Mouse (Mus musculus) embryonic stem cell, embryonic (primary cell): ENCODE results near the gene Gm28047.

Source experiments
- CTCF ChIA-PET, 4 experiments: fragments of 300-600 bp in 2 of 4; fragments of 350-600 bp in 2 of 4; sonication (Branson Sonifier 250); formaldehyde crosslinking; loops; one replicate each; lab custom pipeline; 2022; ENCODE audit warnings: inconsistent platforms in 2 of 4; lab: Charles Lee
- POLR2A ChIA-PET, 4 experiments: fragments of 300-600 bp in 2 of 4; fragments of 350-600 bp in 2 of 4; sonication (Branson Sonifier 250); formaldehyde crosslinking; loops; one replicate each; lab custom pipeline; 2022; ENCODE audit warnings: antibody characterized with exemption in 4 of 4, inconsistent platforms in 1 of 4; lab: Charles Lee

The Gm28047 gene

DNA sequence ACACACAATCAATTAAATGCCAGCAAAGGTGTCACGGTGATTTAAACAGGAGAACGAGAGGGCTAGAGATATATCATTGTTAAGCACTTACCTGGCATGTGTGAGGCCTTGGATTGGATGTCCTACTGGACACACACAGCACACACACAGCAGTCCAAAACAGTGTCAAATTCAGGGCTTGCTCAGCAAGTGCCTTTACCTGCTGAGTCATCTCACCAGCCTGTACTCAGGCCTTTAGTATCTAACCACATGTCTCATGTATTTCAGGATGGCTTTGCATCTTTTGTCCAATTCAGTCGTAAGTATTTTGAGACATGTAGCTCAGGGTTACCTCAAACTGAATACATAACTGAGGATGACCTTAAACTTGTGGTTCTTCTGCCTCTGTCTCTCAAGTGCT lies 26.2 kb upstream of the Gm28047 start:
- CTCF ChIA-PET: no interaction called here
- POLR2A ChIA-PET: interaction anchor here in 2 of 4 experiments (0.9 to 1.7 kb wide), 4 partner anchors 14 to 21 kb away, joined by 4 to 6 read pairs (median 4); partner anchors contain the start of gene Atp5g2 (in 1 of the 2)

DNA sequence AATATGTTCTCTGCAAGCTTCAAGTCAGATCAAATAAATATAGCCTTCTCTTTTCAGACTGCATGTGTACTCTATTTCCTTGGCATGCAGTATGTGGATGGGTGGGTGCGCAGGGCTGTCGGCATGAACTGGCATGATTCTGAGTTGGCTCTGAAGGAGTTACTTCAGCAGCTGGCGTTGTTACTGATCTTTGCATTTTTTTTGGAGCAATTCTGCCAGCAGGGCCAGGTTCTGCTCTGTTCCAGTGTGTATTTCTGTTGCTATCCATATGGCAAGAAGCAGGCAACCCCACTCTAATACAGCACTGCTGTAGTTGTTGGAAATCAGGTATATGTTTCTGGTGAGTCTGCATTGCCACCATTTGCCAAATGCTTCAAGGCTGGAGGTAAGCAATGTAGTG lies 10.9 kb upstream of the Gm28047 start:
- CTCF ChIA-PET: no interaction called here
- POLR2A ChIA-PET: interaction anchor here in 2 of 4 experiments (0.7 to 1.7 kb wide), 4 partner anchors 10 to 25 kb away, joined by 3 to 4 read pairs (median 4); partner anchors contain the start of gene Atf7 (in 2 of the 2)

DNA sequence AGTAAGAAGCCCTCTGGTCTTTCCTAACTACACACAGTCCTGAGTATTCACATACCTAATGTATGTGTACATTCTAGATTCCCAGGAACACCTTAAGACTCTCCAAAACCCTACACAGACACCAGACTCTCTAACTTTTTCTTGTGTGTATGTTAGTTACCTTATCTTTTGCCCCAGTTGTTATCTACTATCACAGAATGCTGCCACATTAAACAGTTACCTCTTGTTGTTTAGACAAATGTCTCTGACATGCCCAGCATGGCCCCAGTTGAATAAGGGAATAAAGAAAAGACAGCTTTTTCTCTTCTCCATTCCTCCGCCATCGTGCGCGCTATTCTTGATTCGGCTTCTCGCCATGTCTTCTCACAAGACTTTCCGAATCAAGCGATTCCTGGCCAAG lies 9.8 kb upstream of the Gm28047 start:
- CTCF ChIA-PET: interaction anchor here in 1 of 4 experiments (0.7 kb wide), 1 partner anchor 391 kb away, joined by 4 read pairs; no protein-coding TSS in a partner anchor
- POLR2A ChIA-PET: interaction anchor here in 1 of 4 experiments (1.6 to 1.7 kb wide), 2 partner anchors 9 to 12 kb away, joined by 3 to 4 read pairs; partner anchors contain the start of gene Atf7

DNA sequence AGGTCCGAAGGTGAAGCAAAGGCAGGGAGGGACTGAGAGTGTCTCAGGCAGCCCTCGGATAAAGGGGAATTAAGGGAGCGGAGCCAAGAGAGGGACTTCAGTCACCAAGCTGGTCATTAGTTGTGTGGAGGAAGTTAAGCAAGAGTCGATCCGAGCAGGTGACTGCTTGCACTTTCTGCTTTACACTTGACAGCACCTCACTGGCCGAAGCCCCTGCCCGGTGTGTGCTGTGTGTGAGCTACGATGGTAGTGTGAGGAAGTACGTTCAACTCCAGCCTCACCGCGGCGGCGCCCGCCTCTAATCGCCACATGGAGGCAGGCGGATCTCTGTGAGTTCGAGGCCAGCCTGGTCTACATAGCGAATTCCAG lies 804 bp upstream of the Gm28047 start:
- ChIA-PET POLR2A (interaction anchor here (0.6 to 3.3 kb wide), 44 partner anchors 9 to 379 kb away, joined by 3 to 36 read pairs (median 4); partner anchors contain the start of genes Tarbp2 (in 3 of the 4), Atp5g2 (in 2 of the 4), Hoxc13 (in 1 of the 4) and Map3k12 (in 1 of the 4)), CTCF (interaction anchor here in 2 of 4 experiments (0.6 to 1.1 kb wide), 5 partner anchors 32 to 98 kb away, joined by 3 to 7 read pairs (median 3); no protein-coding TSS in a partner anchor)

DNA sequence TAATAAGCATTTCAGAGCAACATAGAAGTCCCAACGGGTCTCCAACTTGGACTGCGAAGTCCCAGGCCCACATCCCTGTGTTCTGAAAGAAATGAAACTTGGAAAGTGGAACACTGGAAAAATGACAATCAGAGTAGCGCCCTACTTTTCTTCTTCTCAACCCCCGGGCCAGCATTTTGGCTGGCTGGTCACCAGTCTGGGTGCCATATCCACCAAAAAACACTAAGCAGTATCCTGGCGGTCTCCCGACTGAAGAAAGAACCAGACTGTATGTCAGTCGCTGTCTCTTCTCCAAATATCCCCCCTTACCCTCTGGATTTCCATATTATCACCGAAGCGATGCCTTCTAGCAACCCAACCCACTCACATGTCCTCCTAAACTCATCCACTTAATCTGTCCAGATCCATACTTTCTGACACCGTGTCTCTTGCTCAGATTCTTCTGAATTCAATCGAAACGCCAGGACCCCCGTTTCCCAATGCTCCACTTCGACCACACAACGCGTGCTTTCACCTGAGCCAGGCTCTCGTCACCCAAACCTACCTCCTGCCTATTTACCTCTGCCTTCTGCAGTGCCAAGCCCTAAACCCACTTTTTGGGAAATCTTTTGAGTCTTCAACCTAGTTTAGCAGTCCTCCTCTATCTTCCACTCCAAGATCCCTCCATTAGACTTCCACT lies 437 bp downstream of the Gm28047 start:
- CTCF ChIA-PET: interaction anchor here in 1 of 4 experiments (1.0 kb wide), 1 partner anchor 61 kb away, joined by 3 read pairs; no protein-coding TSS in a partner anchor
- POLR2A ChIA-PET: interaction anchor here in 2 of 4 experiments (0.6 to 3.3 kb wide), 12 partner anchors 13 to 296 kb away, joined by 3 to 36 read pairs (median 4); partner anchors contain the start of genes Atp5g2 (in 1 of the 2), Hoxc13 (in 1 of the 2) and Tarbp2 (in 1 of the 2)

DNA sequence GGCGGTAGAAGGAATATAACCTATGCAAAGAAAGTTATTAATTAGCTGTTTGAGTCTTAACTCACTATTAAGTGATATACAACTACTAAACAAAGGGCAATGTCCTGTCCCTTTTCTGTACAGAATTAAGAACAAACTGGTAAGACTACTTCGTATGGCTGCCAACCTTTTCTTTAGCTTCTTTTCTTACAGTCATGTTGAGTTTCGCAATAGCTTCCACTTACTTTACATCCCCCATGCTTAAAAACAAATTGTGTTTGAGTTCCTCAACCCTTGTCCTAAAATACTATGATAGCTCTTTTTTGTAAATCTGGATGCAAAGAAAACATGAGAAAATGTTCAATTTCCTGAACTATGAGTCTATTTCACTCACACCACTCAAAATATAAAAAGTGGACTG lies 1.7 kb downstream of the Gm28047 start:
- ChIA-PET CTCF (interaction anchor here in 3 of 4 experiments (0.5 to 1.3 kb wide), 3 partner anchors 54 to 312 kb away, joined by 3 to 6 read pairs (median 3); no protein-coding TSS in a partner anchor), POLR2A (interaction anchor here (0.6 to 1.6 kb wide), 16 partner anchors 12 to 598 kb away, joined by 3 to 8 read pairs (median 3); partner anchors contain the start of gene Atp5g2 (in 1 of the 4))

DNA sequence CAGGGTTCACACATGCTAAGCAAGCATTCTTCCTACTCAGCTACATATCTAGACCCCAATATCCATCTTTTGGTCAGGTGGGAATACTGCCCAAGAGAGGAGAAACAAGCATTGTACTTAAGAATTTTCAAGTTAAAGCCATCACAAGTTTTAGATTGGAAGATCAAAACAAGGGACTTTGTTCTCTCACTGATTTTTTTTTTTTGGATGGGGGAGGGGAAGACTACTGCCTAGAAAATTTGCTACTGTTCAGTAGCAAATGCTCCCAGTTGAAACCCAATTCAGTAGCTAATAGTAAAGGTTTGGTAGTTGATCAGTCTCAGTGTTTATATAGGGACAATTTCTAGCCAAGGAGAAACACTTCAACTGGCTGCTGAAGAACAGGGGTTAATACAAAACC lies 2.3 kb downstream of the Gm28047 start:
- POLR2A ChIA-PET: interaction anchor here in 2 of 4 experiments (0.6 to 1.6 kb wide), 12 partner anchors 12 to 598 kb away, joined by 3 to 6 read pairs (median 3); partner anchors contain the start of gene Atp5g2 (in 1 of the 2)
- CTCF ChIA-PET: interaction anchor here in 1 of 4 experiments (1.3 kb wide), 1 partner anchor 120 kb away, joined by 3 read pairs; no protein-coding TSS in a partner anchor

DNA sequence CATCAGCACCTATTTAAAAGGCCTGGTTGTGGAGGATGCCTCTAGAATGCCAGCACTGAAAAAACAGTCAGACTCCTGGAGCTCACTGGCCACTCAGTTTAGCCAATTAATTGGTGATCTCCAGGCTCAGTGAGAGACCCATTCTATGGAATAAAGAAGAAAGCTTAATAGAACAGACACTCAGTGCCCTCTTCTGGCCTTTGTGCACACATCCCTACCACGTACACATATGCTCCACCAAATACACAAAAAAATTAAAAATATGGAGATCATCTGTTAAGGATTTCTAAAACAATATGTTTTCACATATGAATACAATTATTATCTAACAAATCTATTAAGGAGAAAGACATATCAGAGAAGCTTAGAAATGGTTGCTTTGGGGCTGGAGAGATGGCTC lies 4.1 kb downstream of the Gm28047 start:
- CTCF ChIA-PET: interaction anchor here in 2 of 4 experiments (0.5 to 1.2 kb wide), 3 partner anchors 32 to 239 kb away, joined by 3 to 4 read pairs (median 4); no protein-coding TSS in a partner anchor

DNA sequence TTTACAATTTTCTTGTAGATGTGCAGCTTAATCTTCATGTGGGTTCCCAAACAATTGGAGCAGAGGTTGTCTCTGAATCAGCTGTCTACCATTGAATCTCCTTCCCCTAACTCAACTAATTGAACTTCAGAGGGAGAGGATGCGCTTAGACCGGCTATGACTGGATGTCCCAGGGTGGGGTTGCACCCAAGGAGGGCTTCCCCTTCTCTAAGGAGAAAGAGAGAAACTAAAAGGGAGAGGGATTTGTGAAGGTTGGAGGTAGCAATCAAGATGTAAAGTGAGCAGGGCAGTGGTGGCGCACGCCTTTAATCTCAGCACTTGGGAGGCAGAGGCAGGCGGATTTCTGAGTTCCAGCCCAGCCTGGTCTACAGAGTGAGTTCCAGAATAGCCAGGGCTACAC lies 5.4 kb downstream of the Gm28047 start:
- ChIA-PET POLR2A (interaction anchor here in 2 of 4 experiments (0.6 to 2.5 kb wide), 7 partner anchors 10 to 233 kb away, joined by 3 to 23 read pairs (median 3); no protein-coding TSS in a partner anchor), CTCF (no interaction called here)

More for the DNA sequence above, 4.1 kb downstream of the Gm28047 start:
- POLR2A ChIA-PET: interaction anchor here (0.6 to 2.5 kb wide), 15 partner anchors 9 to 149 kb away, joined by 3 to 23 read pairs (median 3); partner anchors contain the start of genes Atp5g2 (in 1 of the 4) and Tarbp2 (in 1 of the 4)

DNA sequence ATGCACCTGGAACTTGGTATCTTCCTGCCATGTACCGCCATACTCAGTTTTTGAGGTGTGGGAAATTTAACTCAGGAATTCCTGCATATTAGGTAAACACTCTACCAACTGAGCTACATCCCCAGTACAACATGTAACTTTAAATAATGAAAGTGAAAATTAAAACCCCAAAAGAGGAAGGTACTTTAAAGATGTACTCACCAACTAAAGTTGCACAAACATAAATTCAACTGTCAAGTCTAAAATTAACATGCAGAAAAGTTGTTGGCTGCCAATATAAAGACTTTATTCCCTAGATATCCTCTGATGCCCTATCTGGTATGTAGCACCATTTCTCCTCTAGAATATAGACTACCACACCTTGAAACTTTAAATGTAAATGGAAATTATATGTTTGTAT lies 7.2 kb downstream of the Gm28047 start:
- ChIA-PET CTCF (no interaction called here), POLR2A (interaction anchor here in 2 of 4 experiments (0.7 to 1.6 kb wide), 7 partner anchors 10 to 100 kb away, joined by 3 read pairs; partner anchors contain the start of gene Tarbp2 (in 1 of the 2))

DNA sequence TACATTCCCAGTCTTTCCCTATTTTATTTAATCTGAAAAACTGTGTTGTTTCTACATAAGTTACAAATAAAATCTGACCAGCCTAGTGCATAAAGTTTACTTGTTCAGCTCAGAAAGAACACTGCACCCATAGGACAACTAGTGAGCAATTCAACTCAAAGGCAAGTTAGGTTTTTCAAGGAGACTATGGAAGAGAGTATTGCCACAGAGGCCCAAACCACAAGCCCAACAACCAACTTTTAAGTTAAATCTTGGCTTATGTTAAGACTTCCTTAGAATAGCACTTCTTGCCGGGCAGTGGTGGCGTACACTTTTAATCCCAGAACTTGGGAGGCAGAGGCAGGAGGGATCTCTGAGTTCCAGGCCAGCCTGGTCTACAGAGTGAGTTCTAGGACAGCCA lies 8.7 kb downstream of the Gm28047 start:
- CTCF ChIA-PET: interaction anchor here in 1 of 4 experiments (0.5 to 0.8 kb wide), 2 partner anchors 55 to 261 kb away, joined by 3 read pairs; no protein-coding TSS in a partner anchor
- POLR2A ChIA-PET: interaction anchor here in 2 of 4 experiments (0.9 to 2.0 kb wide), 6 partner anchors 10 to 58 kb away, joined by 3 to 7 read pairs (median 3); no protein-coding TSS in a partner anchor

DNA sequence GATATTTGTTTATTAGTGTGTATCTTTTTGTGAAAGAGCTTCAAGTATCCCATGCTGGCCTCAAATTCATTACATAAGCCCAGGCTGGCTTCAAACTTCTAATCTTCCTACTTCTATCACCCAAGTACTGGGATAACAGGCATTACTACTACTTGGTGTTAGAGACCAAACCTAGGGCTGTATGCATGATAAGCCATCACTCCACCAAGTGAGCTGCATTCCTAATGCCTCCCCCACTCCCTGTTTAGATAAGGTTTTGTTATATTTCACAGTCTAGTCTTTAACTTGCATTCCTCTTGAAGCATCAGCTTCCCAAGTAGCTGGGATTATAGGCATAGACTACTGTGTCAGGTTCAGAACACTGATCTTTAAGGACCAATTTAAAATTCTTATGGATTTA lies 10.6 kb downstream of the Gm28047 start:
- ChIA-PET CTCF (interaction anchor here in 1 of 4 experiments (0.5 kb wide), 1 partner anchor 231 kb away, joined by 3 read pairs; no protein-coding TSS in a partner anchor), POLR2A (interaction anchor here in 2 of 4 experiments (0.7 to 1.9 kb wide), 5 partner anchors 44 to 77 kb away, joined by 3 to 7 read pairs (median 3); no protein-coding TSS in a partner anchor)

DNA sequence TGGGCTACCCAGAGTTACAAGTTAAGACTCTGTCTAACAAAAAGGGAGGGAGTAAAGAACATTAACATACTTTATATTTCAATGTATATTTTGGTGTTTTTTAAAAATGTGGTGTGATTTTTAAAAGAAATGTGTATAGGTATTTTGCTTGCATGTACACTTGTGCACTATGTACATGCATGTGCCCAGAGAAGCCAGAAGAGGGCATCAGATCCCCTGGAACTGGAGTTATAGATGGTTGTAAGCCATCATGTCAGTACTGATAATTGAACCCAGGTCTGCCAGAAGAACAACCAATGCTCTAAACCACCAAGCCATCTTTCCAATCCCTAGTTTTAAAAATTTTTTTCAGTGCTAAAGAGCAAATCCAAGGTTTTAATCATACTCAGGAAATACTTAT lies 11.9 kb downstream of the Gm28047 start:
- CTCF ChIA-PET: no interaction called here
- POLR2A ChIA-PET: interaction anchor here in 3 of 4 experiments (0.6 to 2.5 kb wide), 3 partner anchors 58 to 72 kb away, joined by 3 to 7 read pairs (median 7); partner anchors contain the start of gene Atp5g2 (in 1 of the 3)

DNA sequence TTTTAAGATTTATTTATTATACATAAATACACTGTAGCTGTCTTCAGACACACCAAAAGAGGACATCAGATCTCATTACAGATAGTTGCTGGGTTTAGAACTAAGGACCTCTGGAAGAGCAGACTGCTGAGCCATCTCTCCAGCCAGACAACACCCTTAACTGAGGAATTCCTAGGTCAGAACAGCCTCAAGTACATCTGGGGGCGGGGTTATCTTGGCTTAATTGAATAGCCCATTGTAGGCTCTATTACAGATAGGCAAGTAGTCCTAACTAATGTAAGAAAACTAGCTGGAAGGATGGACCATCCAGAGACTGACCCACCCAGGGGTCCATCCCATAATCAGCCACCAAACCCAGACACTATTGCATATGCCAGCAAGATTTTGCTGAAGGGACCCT lies 16.3 kb downstream of the Gm28047 start:
- ChIA-PET CTCF (interaction anchor here in 3 of 4 experiments (0.5 to 1.0 kb wide), 4 partner anchors 31 to 508 kb away, joined by 3 to 15 read pairs (median 4); partner anchors contain the start of gene Tns2 (in 1 of the 3)), POLR2A (interaction anchor here in 2 of 4 experiments (0.6 to 3.9 kb wide), 11 partner anchors 9 to 90 kb away, joined by 3 to 24 read pairs (median 3); partner anchors contain the start of genes Atf7 (in 1 of the 2), Atp5g2 (in 1 of the 2), Gm28047 (in 1 of the 2) and Tarbp2 (in 1 of the 2))

DNA sequence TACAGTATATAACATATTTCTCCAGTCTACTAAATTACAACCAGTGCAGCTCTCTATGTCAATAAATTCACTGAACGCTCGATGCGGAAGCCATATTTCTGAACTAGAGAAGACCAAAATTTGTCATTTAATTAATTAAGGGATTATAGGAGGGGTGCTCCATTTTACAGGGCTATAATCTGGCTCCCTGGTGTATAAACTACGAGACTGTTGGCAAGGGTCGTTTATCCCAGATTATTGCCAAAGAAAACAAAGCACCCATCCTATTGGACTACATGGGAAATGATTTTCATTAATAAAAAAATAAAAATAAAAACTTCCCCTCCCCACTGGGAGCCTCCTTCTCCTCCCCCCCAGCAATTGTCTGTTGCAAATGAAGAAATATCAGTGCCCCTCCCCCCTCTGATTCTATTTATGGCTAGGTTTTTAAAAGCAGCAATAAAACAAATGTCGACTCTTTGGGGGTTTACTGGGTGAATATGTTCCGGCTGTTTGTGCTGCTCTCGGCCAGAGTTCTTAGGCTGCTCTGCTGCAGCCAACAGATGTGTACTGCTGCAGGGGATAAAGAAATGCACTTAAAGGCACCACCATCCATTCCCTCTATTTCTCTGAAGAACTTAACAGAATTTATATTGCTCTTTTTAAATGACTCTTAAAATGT lies 30.7 kb downstream of the Gm28047 start:
- ChIA-PET CTCF (no interaction called here), POLR2A (interaction anchor here in 1 of 4 experiments (1.3 to 1.4 kb wide), 2 partner anchors 13 to 31 kb away, joined by 4 to 6 read pairs; partner anchors contain the start of gene Atf7)

DNA sequence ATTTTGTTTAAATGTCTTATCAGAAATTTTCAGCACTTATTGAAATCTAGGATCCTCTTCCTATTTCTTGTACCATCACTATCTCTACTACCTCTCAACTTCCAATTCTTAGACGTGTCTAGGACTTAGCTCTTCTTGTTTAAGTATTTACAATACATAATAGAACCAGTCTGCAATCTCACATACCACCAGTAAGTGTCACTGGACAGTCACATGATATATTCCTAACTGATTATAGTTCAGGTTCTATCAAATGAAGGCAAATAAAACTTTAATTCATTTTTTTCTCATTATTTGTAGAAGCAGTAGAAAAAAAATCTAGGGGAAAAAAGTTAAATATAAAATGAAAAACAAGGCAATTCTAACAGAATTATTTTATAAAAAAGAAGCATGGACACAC lies 32.2 kb downstream of the Gm28047 start:
- ChIA-PET POLR2A (interaction anchor here in 2 of 4 experiments (0.6 to 1.4 kb wide), 4 partner anchors 9 to 103 kb away, joined by 4 to 6 read pairs (median 4); partner anchors contain the start of gene Atf7 (in 1 of the 2)), CTCF (no interaction called here)

DNA sequence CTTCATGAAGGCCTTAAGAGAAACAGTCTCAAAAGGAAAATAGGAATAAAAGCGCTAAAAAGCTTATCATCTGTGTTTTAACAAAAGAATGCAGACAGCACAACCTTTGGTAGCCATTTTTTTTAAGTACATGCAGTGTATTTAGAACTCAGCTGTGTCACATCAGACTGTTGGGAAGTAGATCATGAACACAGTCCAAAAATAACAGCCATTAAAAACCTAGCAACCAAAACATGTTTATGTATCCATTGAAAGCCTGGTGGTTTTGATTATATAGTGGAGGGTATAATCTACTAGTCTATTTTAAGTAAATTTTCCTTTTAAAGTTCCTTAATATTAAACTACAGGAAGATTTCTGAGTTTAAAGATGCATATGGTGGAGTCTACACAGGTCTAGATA lies 34.3 kb downstream of the Gm28047 start:
- POLR2A ChIA-PET: interaction anchor here in 3 of 4 experiments (0.6 to 1.4 kb wide), 10 partner anchors 16 to 777 kb away, joined by 3 to 9 read pairs (median 4); no protein-coding TSS in a partner anchor
- CTCF ChIA-PET: interaction anchor here in 2 of 4 experiments (0.6 kb wide), 2 partner anchors 104 to 444 kb away, joined by 4 to 6 read pairs; no protein-coding TSS in a partner anchor
